ENCODE assay signal across 8 mouse cellular contexts in genomic region chr3:9886765-9887626, GRCm38 (mm10).
DNase-seq lines count a peak whose midpoint lies in the region; ATAC-seq and TF ChIP-seq lines count a peak whose summit lies in the region.

No protein-coding gene starts in this region.

- H3K9ac ChIP-seq in heart, embryonic 11.5 days (ENCODE audit: low read depth, low read length), result no peak overlapping the region
- H3K9ac ChIP-seq in hindbrain, embryonic 15.5 days, result no peak overlapping the region
- H3K9ac ChIP-seq in midbrain, postnatal 0 days (replicated peaks; ENCODE audit: low read length, poor library complexity, severe bottlenecking), result no peak overlapping the region

- H3K4me3 ChIP-seq in heart, embryonic 11.5 days (ENCODE audit: low read depth, low read length), result no peak overlapping the region
- H3K4me3 ChIP-seq in hindbrain, embryonic 15.5 days, result no peak overlapping the region
- H3K4me3 ChIP-seq in midbrain, postnatal 0 days (ENCODE audit: low read depth, low read length), result no peak overlapping the region

- no peak overlapping the region for H3K27ac ChIP-seq in heart, embryonic 11.5 days (ENCODE audit: low read depth, low read length)
- H3K27ac ChIP-seq in hindbrain, embryonic 15.5 days (replicated peaks), result no peak overlapping the region
- H3K27ac ChIP-seq in midbrain, postnatal 0 days (ENCODE audit: low read depth, low read length), result no peak overlapping the region

- no peaks in the 10 kb centered on the region for H3K36me3 ChIP-seq in heart, embryonic 11.5 days (ENCODE audit: control insufficient read depth, insufficient read depth, low read length)
- no peaks in the 10 kb centered on the region for H3K36me3 ChIP-seq in hindbrain, embryonic 15.5 days
- no peaks in the 10 kb centered on the region for H3K36me3 ChIP-seq in midbrain, postnatal 0 days (ENCODE audit: insufficient read depth, low read length)

- H3K4me1 ChIP-seq in heart, embryonic 11.5 days (ENCODE audit: control insufficient read depth, insufficient read depth, low read length), result no peaks in the 10 kb centered on the region
- H3K4me1 ChIP-seq in hindbrain, embryonic 15.5 days (replicated peaks), result peaks cover 24% of the 10 kb centered on the region
- no peaks in the 10 kb centered on the region; the same call in 1 of the 2 replicates for H3K4me1 ChIP-seq in midbrain, postnatal 0 days (ENCODE audit: insufficient read depth, low read length)

- TF ChIP-seq CTCF in midbrain, postnatal 0 days (IDR thresholded peaks at IDR 0.05), result no peak

- 69% methylated on average over 10 of the region's 10 CpGs for WGBS in heart, embryonic 11.5 days (ENCODE audit: insufficient replicate concordance)
- WGBS in hindbrain, embryonic 15.5 days, result 70% methylated on average over 10 of the region's 10 CpGs
- 82% methylated on average over 10 of the region's 10 CpGs for WGBS in midbrain, postnatal 0 days

- H3K4me2 ChIP-seq in heart, embryonic 11.5 days, result no peak overlapping the region
- H3K4me2 ChIP-seq in hindbrain, embryonic 15.5 days, result no peak overlapping the region
- H3K4me2 ChIP-seq in midbrain, postnatal 0 days (ENCODE audit: low read depth, low read length, poor library complexity, severe bottlenecking), result no peak overlapping the region

- peak; percentile 13 for DNase-seq in heart, adult 8-10 months (ENCODE audit: low spot score)
- peak; percentile 58 to 64 for DNase-seq in CD8-positive naive resting alpha-beta T cell, adult 2 months (ENCODE audit: low read depth in 2 of 2, low spot score in 2 of 2)
- peak; percentile 39 for DNase-seq in midbrain, postnatal 0 days (ENCODE audit: low spot score)
- no peak for DNase-seq in frontal cortex, adult 2 months (ENCODE audit: extremely low spot score in 1 of 2, low spot score in 1 of 2)
- no peak for DNase-seq in c-Kit-positive CD71-positive TER-119-positive erythroid progenitor cells, embryonic 14.5 days (ENCODE audit: low spot score)

- no peak for ATAC-seq in heart, embryonic 11.5 days (replicated peaks; ENCODE audit: insufficient number of reproducible peaks, low FRiP score, low TSS enrichment)
- peak; percentile 46 for ATAC-seq in hindbrain, embryonic 15.5 days (ENCODE audit: low FRiP score, low read depth)
- no peak for ATAC-seq in midbrain, postnatal 0 days (ENCODE audit: low FRiP score)
- ATAC-seq in erythroid progenitor cell, adult 5-6 weeks (replicated peaks; ENCODE audit: low FRiP score, poor library complexity, severe bottlenecking), result no peak

- H3K9me3 ChIP-seq in heart, embryonic 11.5 days (replicated peaks; ENCODE audit: control insufficient read depth, low read length), result no peaks in the 10 kb centered on the region
- no peaks in the 10 kb centered on the region for H3K9me3 ChIP-seq in hindbrain, embryonic 15.5 days
- H3K9me3 ChIP-seq in midbrain, postnatal 0 days (ENCODE audit: low read length), result no peaks in the 10 kb centered on the region

- H3K27me3 ChIP-seq in heart, embryonic 11.5 days (ENCODE audit: control insufficient read depth, insufficient read depth, low read length), result no peaks in the 10 kb centered on the region
- H3K27me3 ChIP-seq in hindbrain, embryonic 15.5 days, result no peaks in the 10 kb centered on the region
- H3K27me3 ChIP-seq in midbrain, postnatal 0 days (ENCODE audit: insufficient read depth, low read length), result no peaks in the 10 kb centered on the region

Comparison
In these comparisons a context has a peak if more than half of its experiments do, and no peak if none do; other contexts are left out.
1. DNase-seq: peak in heart, adult 8-10 months (single experiment), CD8-positive naive resting alpha-beta T cell, adult 2 months (2 of 2) and midbrain, postnatal 0 days (single experiment); none in frontal cortex, adult 2 months (0 of 2) and c-Kit-positive CD71-positive TER-119-positive erythroid progenitor cells, embryonic 14.5 days (single experiment).